ENCODE assay signal across 17 mouse cellular contexts in genomic region chr6:39261951-39262350, GRCm38 (mm10). TPM values are rescaled to one million over a fixed set of nuclear protein-coding genes. Genes with fewer than 3 reads are reported as not detected.
DNase-seq lines count a peak whose midpoint lies in the region; ATAC-seq lines count a peak whose summit lies in the region.
"Had no signal": no experiment of that assay in that cellular context is flagged by ENCODE, and none has a peak within 500 bp of the region (broad histone marks: within the 10 kb centered on the region; RNA-seq: fewer than 3 reads in every experiment).

No protein-coding gene starts in this region.

- no peaks in the 10 kb centered on the region for H3K36me3 ChIP-seq in heart, embryonic 12.5 days
- H3K36me3 ChIP-seq: embryonic facial prominence, embryonic 12.5 days; forebrain, embryonic 15.5 days; hindbrain, embryonic 13.5 days; intestine, embryonic 15.5 days had no signal

- no peak overlapping the region for H3K9ac ChIP-seq in heart, embryonic 12.5 days
- H3K9ac ChIP-seq: embryonic facial prominence, embryonic 12.5 days; forebrain, embryonic 15.5 days; hindbrain, embryonic 13.5 days; intestine, embryonic 15.5 days had no signal

- no peak overlapping the region for H3K27ac ChIP-seq in heart, embryonic 12.5 days (ENCODE audit: poor library complexity, severe bottlenecking)
- H3K27ac ChIP-seq: embryonic facial prominence, embryonic 12.5 days; forebrain, embryonic 15.5 days; hindbrain, embryonic 13.5 days; intestine, embryonic 15.5 days had no signal

- DNase-seq in adrenal gland, postnatal 14 days, result peak; percentile 30
- DNase-seq in adrenal gland, postnatal 25 days, result no peak
- DNase-seq in heart, adult 11 months, result peak; percentile 95
- peak; percentile 32 for DNase-seq in 3T3-L1 (ENCODE audit: low read depth, low spot score)
- peak; percentile 47 for DNase-seq in gastrocnemius, postnatal 14 days
- DNase-seq in ovary, adult 18-20 months (ENCODE audit: low spot score), result no peak
- DNase-seq: adrenal gland, postnatal 10 days; cerebellum, adult 8-10 months; heart, postnatal 10 days; kidney, adult 2 months had no signal

- 69% methylated on average over 8 of the region's 8 CpGs for WGBS in heart, embryonic 12.5 days

- H3K9me3 ChIP-seq in heart, embryonic 12.5 days (replicated peaks), result no peaks in the 10 kb centered on the region
- H3K9me3 ChIP-seq: embryonic facial prominence, embryonic 12.5 days; forebrain, embryonic 15.5 days; hindbrain, embryonic 13.5 days; intestine, embryonic 15.5 days had no signal

- H3K4me2 ChIP-seq in heart, embryonic 12.5 days, result no peak overlapping the region
- H3K4me2 ChIP-seq: embryonic facial prominence, embryonic 12.5 days; forebrain, embryonic 15.5 days; hindbrain, embryonic 13.5 days; intestine, embryonic 15.5 days had no signal

- no peak overlapping the region for H3K4me3 ChIP-seq in heart, embryonic 12.5 days
- H3K4me3 ChIP-seq: embryonic facial prominence, embryonic 12.5 days; forebrain, embryonic 15.5 days; hindbrain, embryonic 13.5 days; intestine, embryonic 15.5 days had no signal

- peaks cover 7% of the 10 kb centered on the region for H3K27me3 ChIP-seq in heart, embryonic 12.5 days (replicated peaks)
- H3K27me3 ChIP-seq: CH12.LX; forebrain, embryonic 15.5 days; intestine, embryonic 15.5 days had no signal

- no peak for ATAC-seq in heart, embryonic 12.5 days (ENCODE audit: insufficient number of reproducible peaks, low FRiP score)
- no peak for ATAC-seq in megakaryocyte, adult 5-6 weeks (ENCODE audit: poor library complexity, severe bottlenecking)
- ATAC-seq: forebrain, embryonic 15.5 days; intestine, embryonic 15.5 days had no signal

- intact Hi-C loops in gastrocnemius, postnatal 14 days (cut with DNase I; ENCODE audit: low total_unique reads), result no loop called here

- H3K4me1 ChIP-seq in heart, embryonic 12.5 days (replicated peaks), result peaks cover 19% of the 10 kb centered on the region

RNA-seq across cellular contexts. Expression of gene Kdm7a, which starts 55.4 kb away (rescaled TPM):
- 17.0 and 19.5 TPM in 2 replicates for total RNA-seq in adrenal gland, postnatal 14 days (2021)
- 19.6 and 23.4 TPM in 2 replicates for total RNA-seq in adrenal gland, postnatal 25 days (2021)
- polyA plus RNA-seq in heart, embryonic 12.5 days (2016; fragmentation: Nextera tagmentation; extraction: Ambion mirVana), result 6.8 and 7.1 TPM in 2 replicates
- total RNA-seq in gastrocnemius, postnatal 14 days (2021), result 10 to 100 TPM; 15.0 to 16.6 TPM
- 86.5 and 89.6 TPM in 2 replicates for total RNA-seq in megakaryocyte, adult 5-6 weeks (2015)
- total RNA-seq in megakaryocyte, adult 5-6 weeks (2017), result 80.4 and 101 TPM in 2 replicates

Comparison
In these comparisons a context has a peak if more than half of its experiments do, and no peak if none do; other contexts are left out.
1. DNase-seq: peak in adrenal gland, postnatal 14 days (single experiment), heart, adult 11 months (single experiment), 3T3-L1 (single experiment) and gastrocnemius, postnatal 14 days (single experiment); none in adrenal gland, postnatal 25 days (single experiment) and ovary, adult 18-20 months (single experiment).